Mouse (Mus musculus) heart, postnatal 0 days (tissue): ENCODE measurements at regions not wholly inside any gene's neighbourhood (a gene's known extent, or its start where the extent isn't known, plus 50 kb on each side); places are given as distances from the start of the nearest gene placed in this dataset.

Source experiments
- CTCF ChIP-seq: IDR thresholded peaks from 2 replicates; pipeline ENCODE4 v1.5.1; 2016; ENCODE audit warnings: antibody characterized with exemption, control low read depth, low read depth
- EP300 ChIP-seq: IDR thresholded peaks from 2 replicates; pipeline ENCODE4 v1.6.1; 2016; ENCODE audit warnings: antibody characterized with exemption, low read depth

DNA sequence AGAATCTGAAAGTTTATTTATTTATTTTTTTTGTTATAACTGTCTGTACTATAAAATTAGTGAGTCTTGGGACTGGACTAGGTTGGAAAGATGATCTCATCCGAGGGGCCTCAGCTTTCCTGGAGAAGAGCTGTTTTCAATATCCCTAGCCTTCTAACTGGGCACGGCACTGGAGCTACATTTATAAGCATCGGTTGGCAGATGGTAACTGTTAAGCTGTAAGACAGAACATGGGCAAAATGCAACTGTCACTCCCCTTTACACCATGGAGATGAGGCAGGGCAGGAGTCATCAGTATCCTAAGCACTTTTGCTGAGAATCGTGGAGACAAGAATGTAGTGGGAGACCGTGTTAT, 77.6 kb upstream of the Ubash3b start:
- TF ChIP-seq CTCF (no peak), EP300 (no peak)
